Mouse (Mus musculus) right cerebral cortex, adult 18-20 months (tissue): ENCODE results near the gene Camk1g.

Experiments
- DNase-seq: peaks from one replicate; pipeline ENCODE4 v3.0.0; 2022; ENCODE audit warnings: mixed read lengths

Camk1g gene

GRCm38 (mm10) chr1:193373906-193374413 lies 3.9 kb upstream of the Camk1g start:
- no peak for DNase-seq

- DNase-seq: no peak
These were observed 1.0 kb downstream of the Camk1g start for GRCm38 (mm10) chr1:193369091-193369490.

- DNase-seq: peak; percentile 84
These were observed 2.0 kb downstream of the Camk1g start for GRCm38 (mm10) chr1:193368055-193368454.

DNA sequence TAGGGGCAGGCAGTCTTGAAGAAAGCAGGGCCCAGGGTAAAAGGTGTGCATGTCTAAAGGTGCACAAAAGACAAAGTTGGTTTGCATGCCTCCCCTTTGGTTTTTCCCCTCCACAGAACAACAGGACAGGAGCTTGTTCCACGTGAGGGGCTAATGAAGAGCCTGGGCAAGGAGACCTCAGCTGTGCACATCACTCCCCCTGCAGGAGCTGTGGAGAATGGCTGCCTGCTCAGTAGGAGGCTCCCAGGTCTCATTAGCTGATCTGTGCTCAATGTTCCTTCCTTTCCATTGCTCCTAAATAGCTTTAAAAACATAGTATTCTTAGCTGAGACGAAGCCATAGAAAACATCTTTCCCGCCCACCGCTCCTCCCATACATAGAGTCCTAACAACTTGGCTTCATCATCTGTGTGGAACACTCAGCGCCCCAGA lies 6.3 kb downstream of the Camk1g start:
- DNase-seq: peak; percentile 77

DNA sequence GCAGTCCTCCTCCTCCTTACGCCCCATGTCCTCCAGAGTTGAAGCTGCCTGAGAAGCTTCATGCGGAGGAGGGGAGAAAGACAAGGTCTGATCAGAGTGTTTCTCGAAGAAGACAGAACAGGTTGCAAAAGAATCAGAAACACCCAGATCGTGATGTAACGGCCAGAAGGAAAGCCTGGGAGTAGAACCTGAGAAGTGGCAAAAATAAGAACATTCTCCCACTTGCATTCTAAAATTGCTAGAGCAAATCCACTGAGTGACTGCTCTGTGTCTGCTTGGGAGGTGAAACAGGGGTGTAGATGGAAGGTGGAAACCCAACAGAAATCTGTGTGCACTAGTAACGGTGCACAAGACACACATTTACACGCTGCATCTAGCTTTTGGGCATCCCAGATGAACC lies 8.0 kb downstream of the Camk1g start:
- no peak for DNase-seq

GRCm38 (mm10) chr1:193361181-193361580 lies 8.9 kb downstream of the Camk1g start:
- DNase-seq: no peak

- DNase-seq: no peak
These were observed 10.9 kb downstream of the Camk1g start for GRCm38 (mm10) chr1:193359199-193359598.

DNA sequence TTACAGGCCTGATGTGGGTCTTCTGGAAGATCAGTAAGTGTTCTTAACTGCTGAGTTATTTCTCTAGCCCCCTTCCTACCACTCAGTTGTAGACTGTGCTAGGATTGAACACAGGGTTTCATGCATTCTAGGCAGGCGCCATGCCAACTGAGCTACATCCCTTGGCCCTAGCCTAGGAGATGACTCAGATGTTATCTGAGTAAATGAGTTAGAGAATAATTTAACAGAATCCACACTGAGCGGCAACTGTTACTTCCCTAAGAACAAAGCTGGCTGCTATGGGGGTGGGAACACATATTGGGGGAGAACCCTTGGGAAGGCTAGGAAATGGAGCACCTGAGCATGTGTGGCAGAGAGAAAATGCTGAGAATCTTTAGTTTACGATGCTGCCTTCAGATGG lies 18.5 kb downstream of the Camk1g start:
- DNase-seq: peak; percentile 78

DNA sequence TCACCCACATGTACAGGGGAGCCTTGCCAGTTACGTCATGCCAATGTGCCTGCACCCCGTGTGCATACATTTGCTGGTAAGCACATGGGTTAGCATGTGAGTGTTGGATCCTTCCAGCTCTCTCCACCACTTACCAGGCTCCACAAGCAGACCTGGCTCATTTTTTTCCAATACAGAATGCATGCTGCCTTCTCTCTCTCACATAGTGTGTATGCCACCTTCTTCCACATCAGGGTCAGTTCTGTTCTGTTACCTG lies 19.6 kb downstream of the Camk1g start:
- peak; percentile 88 for DNase-seq

DNA sequence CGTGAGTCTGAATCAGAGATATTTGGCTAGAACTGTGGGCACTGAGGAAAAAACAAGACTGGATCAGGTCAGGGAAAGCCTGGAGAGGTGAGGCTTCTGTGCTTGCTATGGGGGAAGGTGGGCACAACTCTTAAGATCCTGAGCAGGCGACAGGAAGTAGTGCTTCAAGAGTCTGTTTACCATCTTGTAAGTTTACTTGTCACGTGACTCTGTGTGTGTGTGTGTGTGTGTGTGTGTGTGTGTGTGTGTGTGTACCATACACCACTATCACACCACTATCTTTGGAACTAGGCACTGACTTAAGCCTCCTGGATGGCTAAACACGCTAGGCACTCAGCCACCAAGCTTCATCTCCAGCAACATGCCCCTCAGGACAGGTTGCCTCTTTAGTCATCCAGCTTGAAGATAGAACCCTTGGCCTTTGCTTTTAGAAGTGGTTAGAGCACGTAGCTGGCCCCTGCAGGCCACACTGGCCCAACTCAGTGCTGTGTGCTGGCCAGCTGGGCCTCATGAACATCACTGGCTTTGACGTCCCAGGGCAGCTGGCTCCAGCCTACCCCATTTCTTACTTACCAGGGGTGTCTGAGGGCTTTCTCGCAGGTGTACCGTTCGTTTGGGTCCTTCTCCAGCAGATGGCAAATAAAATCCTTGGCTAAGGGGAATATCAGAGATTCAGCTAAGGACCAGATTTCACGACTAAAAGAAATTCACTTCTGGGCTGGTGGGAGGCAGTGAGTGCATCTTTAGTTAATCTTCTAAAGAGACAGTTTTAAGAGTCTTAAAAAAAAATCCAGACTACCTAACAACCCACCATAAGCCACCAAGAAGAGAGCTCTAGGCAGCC lies 20.2 kb downstream of the Camk1g start:
- DNase-seq: no peak

- no peak for DNase-seq
These were observed 21.7 kb downstream of the Camk1g start for GRCm38 (mm10) chr1:193348261-193348962.

GRCm38 (mm10) chr1:193346908-193347307 lies 23.2 kb downstream of the Camk1g start:
- no peak for DNase-seq

GRCm38 (mm10) chr1:193344976-193345375 lies 25.1 kb downstream of the Camk1g start:
- no peak for DNase-seq

GRCm38 (mm10) chr1:193343853-193344252 lies 26.2 kb downstream of the Camk1g start:
- no peak for DNase-seq

DNA sequence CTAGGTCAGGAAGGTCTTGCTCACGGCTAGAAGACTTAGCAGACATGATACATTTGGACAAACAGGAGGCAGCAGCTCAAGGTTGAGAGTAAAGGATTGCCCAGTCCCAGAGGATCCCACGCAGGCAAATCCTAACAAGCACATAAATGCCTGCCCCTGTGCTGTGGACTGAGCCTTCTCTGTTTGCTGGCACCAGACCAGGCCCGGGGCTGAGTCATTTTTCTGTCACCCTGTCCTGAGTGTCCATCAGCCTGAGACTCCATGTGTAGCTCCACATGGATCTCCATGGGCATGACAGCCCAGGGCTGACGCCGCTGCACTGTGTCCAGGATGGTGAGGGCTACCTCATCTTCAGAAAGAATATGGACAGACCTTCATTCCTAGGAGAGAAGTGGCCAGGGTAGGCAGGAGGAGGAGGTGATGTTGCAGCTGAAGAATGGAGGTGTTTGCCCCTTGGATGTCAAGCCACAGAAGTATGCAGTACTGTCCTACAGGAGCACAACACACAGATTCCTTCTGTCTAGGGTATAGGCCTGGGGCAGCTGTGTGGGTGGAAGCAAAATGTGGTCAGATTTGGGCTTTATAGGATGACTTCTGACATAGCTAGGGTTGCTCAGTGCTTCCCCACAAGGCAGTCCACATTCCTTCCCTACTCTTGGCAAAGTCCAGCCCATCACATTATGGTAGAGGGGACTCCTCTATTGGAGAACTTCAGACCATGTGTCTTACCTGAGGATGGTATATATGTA lies 27.7 kb downstream of the Camk1g start:
- no peak for DNase-seq

- peak; percentile 89 for DNase-seq
These were observed 31.6 kb downstream of the Camk1g start for GRCm38 (mm10) chr1:193338363-193338995.

DNA sequence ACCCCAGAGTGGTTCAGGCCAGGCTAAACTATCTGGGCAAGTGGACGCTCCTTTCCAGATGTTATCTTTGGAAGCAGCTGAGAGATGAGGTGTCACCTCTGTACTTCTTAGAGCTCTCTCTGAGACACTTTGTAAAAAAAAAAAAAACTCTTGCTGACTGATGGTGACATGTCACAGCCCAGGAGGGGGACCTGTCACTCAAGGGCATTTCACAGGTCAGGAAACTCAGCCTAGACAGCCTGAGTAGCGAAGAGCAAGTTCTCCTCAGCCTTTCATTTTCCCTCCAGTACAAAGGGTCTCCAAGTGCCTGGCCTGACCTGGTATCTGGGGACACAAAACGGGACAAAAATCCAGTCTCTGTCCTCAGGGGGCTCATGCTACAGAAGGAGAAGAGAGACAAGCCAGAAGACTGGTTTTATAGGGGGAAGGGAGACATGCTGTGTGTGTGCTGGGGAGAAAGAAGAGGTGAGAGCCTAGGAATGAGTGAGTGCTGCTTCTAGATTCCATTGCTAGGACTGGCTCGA lies 32.2 kb downstream of the Camk1g start:
- no peak for DNase-seq

DNA sequence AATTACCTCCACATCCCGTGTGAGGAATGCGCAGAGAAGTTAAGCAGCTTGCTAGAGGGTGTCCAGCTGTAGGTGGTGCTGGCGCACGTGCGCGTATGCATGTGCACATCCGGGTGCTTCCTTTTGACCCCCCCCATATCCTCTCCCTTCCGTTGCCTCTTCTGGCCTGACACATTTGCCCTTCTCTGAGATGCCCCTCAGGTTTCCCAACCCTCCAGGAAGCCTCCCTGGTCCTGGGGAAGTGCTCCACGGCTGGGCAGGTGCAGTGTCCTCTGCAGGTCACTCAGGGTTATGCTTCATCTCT lies 33.1 kb downstream of the Camk1g start:
- no peak for DNase-seq

DNA sequence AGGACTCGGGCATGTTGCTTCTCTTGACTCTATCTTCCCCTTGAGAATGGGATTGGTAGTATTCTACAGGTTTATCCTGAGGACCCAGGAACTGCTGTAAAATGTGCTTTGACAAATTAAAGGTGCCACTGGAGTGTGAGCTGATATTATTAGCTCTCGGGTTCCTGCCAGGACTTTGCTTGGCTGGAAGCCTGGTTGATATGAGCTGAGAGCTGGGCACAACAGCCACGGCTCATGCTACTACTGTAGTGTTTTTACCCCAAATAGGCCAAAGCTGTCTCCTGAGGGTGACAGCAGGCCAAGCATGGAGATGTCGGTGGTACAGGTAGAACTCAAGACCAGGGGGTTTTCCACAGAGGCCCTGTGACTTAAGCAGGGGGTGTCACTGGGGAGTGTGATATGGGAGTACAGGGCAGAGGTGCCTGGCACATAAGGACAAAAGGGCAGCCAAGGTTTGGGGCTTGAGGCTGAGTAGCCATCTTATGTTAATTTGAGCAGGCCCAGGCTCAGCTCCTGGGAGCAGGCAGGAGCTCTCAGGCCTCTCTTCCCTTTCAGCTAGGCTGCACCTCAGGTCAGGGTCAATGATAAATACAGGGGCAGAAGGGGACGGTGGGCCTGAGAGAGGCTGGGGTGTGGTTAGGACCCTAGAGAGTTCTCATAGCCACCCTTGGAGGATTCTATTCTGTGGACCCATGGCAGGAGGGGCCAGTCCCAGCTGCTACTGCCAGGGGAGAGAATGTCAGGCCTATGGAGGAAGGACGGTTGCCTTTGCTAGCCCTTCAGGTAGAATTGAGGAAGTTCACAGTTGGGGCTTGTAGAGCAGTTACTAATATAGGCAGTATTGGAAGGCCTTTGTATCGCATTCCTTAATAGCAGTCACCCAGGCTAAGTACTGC lies 33.7 kb downstream of the Camk1g start:
- no peak for DNase-seq

DNA sequence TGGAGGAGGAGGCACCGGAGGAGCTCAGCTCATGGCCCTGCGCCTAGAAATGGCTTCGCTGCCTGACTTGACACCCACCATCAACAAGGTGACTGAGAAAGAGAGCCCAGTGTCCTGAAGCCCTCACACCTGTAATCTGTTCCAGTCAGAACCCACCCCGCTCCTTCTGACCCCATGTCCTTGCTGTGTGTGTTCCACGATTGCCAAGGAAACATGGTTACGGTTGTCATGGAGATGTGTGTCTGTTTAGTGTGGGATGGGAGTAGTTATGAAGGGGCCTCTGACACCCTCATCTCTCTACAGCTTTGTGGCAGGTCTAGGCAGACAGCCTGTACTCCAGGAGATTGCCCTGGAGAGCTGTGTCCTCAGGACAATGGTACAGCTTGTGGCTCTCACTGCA lies 35.6 kb downstream of the Camk1g start:
- peak; percentile 18 for DNase-seq

DNA sequence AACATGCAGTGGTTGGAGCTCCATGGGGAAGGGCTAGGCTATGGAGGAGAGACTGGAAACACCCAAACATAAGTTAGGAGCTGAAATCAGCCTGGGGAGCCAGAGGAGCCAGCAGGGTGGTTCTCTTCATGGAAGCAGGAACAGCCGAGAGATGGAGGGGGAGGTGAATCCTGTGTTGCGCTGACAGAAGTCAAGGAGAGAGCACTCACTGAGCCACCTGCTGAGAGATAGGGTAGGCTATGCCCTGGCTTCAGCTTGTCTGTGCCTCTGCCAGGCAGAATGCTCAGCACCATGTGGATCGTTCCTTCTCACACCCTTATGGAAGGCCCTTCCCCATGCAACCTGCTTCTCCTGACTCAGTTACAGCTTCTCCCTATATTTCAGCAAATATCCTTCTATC lies 36.3 kb downstream of the Camk1g start:
- no peak for DNase-seq

DNA sequence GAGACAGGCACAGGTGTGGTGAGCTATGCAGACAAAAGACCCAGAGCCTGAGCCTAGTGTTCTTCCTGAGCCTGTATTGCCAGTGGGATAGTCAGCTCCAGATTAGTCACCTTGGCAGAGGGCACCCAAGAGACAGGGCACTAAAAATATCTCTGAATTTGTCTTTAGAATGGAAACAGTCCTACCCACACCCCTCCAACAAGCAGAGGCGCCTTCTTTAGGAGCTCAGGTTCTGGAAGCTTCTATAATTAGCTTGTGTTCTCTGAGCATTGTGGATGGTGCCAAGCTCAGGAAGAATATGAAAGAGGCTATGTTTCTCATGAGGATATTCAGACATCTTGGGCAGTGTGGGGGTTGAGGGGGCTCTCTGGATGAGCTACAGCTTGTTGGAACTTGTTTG lies 37.4 kb downstream of the Camk1g start:
- peak; percentile 61 for DNase-seq
